Comparison of ENCODE assay signal across 16 mouse cellular contexts in the genomic region with DNA sequence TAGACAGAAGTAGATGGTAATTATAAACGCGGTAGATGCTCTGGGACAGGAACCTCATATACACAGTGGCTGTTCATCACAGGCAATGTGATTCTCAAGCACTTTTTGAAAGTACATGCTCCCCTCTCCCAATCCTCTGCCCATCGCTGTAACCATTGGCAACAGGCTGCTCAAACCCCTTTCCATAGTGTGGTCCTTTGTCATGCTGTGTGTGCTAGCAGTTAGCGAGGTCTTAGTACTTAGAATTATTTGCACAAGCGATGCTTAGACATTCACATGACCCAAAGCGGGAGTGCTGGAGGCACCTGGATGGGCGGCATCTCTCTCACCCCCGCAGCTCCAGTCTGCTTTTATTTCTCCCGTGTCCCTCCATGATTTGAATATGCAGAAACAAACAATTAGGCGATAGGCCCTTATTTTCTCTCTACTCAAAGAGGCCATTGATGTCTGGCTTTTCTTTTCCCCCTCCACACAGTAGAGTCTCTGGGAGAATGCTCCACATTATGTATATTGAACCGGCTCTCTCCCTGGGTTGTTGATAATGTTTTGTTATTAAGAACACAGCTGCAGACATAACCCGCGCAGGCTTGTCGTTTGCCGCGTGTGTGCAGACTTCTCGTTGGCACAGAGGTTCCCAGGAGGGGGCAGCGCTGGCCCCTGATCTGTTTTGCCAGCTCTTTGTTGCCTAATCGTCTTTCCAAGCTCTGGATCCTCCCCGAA. TPM values are rescaled to one million over a fixed set of nuclear protein-coding genes. Genes with fewer than 3 reads are reported as not detected.
DNase-seq lines count a peak whose midpoint lies in the region; ATAC-seq and TF ChIP-seq lines count a peak whose summit lies in the region.
"Had no signal": no experiment of that assay in that cellular context is flagged by ENCODE, and none has a peak within 500 bp of the region (broad histone marks: within the 10 kb centered on the region; RNA-seq: fewer than 3 reads in every experiment).

No protein-coding gene starts in this region.

- H3K4me2 ChIP-seq in lung, embryonic 14.5 days, result no peak overlapping the region
- H3K4me2 ChIP-seq in lung, postnatal 0 days (replicated peaks; ENCODE audit: low read depth, low read length), result no peak overlapping the region
- H3K4me2 ChIP-seq in forebrain, embryonic 15.5 days (replicated peaks), result peak overlapping the region; percentile 22
- H3K4me2 ChIP-seq in midbrain, embryonic 11.5 days, result peak overlapping the region; percentile 31; the same call in 1 of the 2 replicates
- H3K4me2 ChIP-seq: heart, embryonic 13.5 days; intestine, embryonic 15.5 days; liver, embryonic 11.5 days had no signal

- no peak for DNase-seq in lung, embryonic 14.5 days
- DNase-seq in lung, postnatal 0 days (ENCODE audit: low spot score), result no peak
- DNase-seq in midbrain, embryonic 11.5 days (ENCODE audit: low spot score, missing footprints), result peak; percentile 94
- peak; percentile 46 for DNase-seq in retina, postnatal 1 day
- DNase-seq in testis, postnatal 10 days (ENCODE audit: low spot score), result no peak
- no peak for DNase-seq in cerebellum, adult 9-11 months
- DNase-seq in left cerebral cortex, postnatal 36 days (ENCODE audit: low spot score in 2 of 2), result no peak
- DNase-seq: gastrocnemius, adult 2 months; kidney, postnatal 14 days; lung, postnatal 36 days; thymus, postnatal 14 days had no signal

- H3K4me1 ChIP-seq in lung, embryonic 14.5 days (ENCODE audit: insufficient read depth), result no peaks in the 10 kb centered on the region
- no peaks in the 10 kb centered on the region for H3K4me1 ChIP-seq in lung, postnatal 0 days (ENCODE audit: insufficient read depth, low read depth, low read length)
- peaks cover 27% of the 10 kb centered on the region for H3K4me1 ChIP-seq in forebrain, embryonic 15.5 days
- peaks cover 15% of the 10 kb centered on the region for H3K4me1 ChIP-seq in midbrain, embryonic 11.5 days (ENCODE audit: control insufficient read depth, insufficient read depth, low read length)
- H3K4me1 ChIP-seq: heart, embryonic 13.5 days; intestine, embryonic 15.5 days had no signal

- no peak for TF ChIP-seq CTCF in lung, embryonic 14.5 days (IDR thresholded peaks at IDR 0.05; ENCODE audit: low read depth)
- no peak for TF ChIP-seq CTCF in lung, postnatal 0 days (IDR thresholded peaks at IDR 0.05)

- no peak overlapping the region for H3K9ac ChIP-seq in lung, embryonic 14.5 days
- H3K9ac ChIP-seq in lung, postnatal 0 days (replicated peaks; ENCODE audit: low read depth), result no peak overlapping the region
- peak overlapping the region; percentile 22 for H3K9ac ChIP-seq in forebrain, embryonic 15.5 days (replicated peaks)
- peak overlapping the region; percentile 57 for H3K9ac ChIP-seq in midbrain, embryonic 11.5 days (ENCODE audit: low read length)
- H3K9ac ChIP-seq: heart, embryonic 13.5 days; intestine, embryonic 15.5 days had no signal

- no peak overlapping the region for H3K4me3 ChIP-seq in lung, embryonic 14.5 days (ENCODE audit: low read depth, low read length)
- H3K4me3 ChIP-seq in lung, postnatal 0 days (ENCODE audit: low read depth, low read length), result no peak overlapping the region
- 0 out of 2 replicates have a peak overlapping the region, but pooled peaks have one; percentile 1 for H3K4me3 ChIP-seq in forebrain, embryonic 15.5 days
- H3K4me3 ChIP-seq in midbrain, embryonic 11.5 days (ENCODE audit: low read depth, low read length), result no peak overlapping the region
- H3K4me3 ChIP-seq: gastrocnemius, adult 2 months; heart, embryonic 13.5 days; intestine, embryonic 15.5 days had no signal

- H3K36me3 ChIP-seq in lung, embryonic 14.5 days (ENCODE audit: insufficient read depth), result no peaks in the 10 kb centered on the region
- H3K36me3 ChIP-seq in lung, postnatal 0 days (ENCODE audit: insufficient read depth, low read length), result no peaks in the 10 kb centered on the region
- no peaks in the 10 kb centered on the region for H3K36me3 ChIP-seq in forebrain, embryonic 15.5 days
- no peaks in the 10 kb centered on the region for H3K36me3 ChIP-seq in midbrain, embryonic 11.5 days (ENCODE audit: control insufficient read depth, insufficient read depth, low read length)
- H3K36me3 ChIP-seq: heart, embryonic 13.5 days; intestine, embryonic 15.5 days had no signal

- no peaks in the 10 kb centered on the region for H3K27me3 ChIP-seq in lung, embryonic 14.5 days (ENCODE audit: insufficient read depth, low read length)
- H3K27me3 ChIP-seq in lung, postnatal 0 days (replicated peaks; ENCODE audit: insufficient read depth, low read length), result no peaks in the 10 kb centered on the region
- no peaks in the 10 kb centered on the region for H3K27me3 ChIP-seq in forebrain, embryonic 15.5 days
- H3K27me3 ChIP-seq in midbrain, embryonic 11.5 days (ENCODE audit: control insufficient read depth, insufficient read depth, low read length), result no peaks in the 10 kb centered on the region

- no peak for TF ChIP-seq EP300 in lung, postnatal 0 days (IDR thresholded peaks at IDR 0.05)

- intact Hi-C loops in left cerebral cortex, postnatal 36 days (cut with DNase I), result no loop called here

- 29% methylated on average over 20 of the region's 20 CpGs for WGBS in lung, embryonic 14.5 days
- 27% methylated on average over 20 of the region's 20 CpGs for WGBS in lung, postnatal 0 days
- WGBS in forebrain, embryonic 15.5 days, result under 1% methylated on average over 20 of the region's 20 CpGs
- 21% methylated on average over 20 of the region's 20 CpGs for WGBS in midbrain, embryonic 11.5 days

- no peak overlapping the region for H3K27ac ChIP-seq in lung, embryonic 14.5 days (ENCODE audit: low read depth)
- no peak overlapping the region for H3K27ac ChIP-seq in lung, postnatal 0 days (ENCODE audit: low read length)
- H3K27ac ChIP-seq in forebrain, embryonic 15.5 days (replicated peaks), result peak overlapping the region; percentile 85
- H3K27ac ChIP-seq in midbrain, embryonic 11.5 days (ENCODE audit: low read depth, low read length), result peak overlapping the region; percentile 75
- H3K27ac ChIP-seq: gastrocnemius, adult 2 months; heart, embryonic 13.5 days; intestine, embryonic 15.5 days had no signal

- H3K9me3 ChIP-seq in lung, embryonic 14.5 days (ENCODE audit: low read depth, low read length), result no peaks in the 10 kb centered on the region
- no peaks in the 10 kb centered on the region for H3K9me3 ChIP-seq in lung, postnatal 0 days (ENCODE audit: low read length)
- no peaks in the 10 kb centered on the region for H3K9me3 ChIP-seq in forebrain, embryonic 15.5 days
- H3K9me3 ChIP-seq in midbrain, embryonic 11.5 days (ENCODE audit: control insufficient read depth, low read length), result no peaks in the 10 kb centered on the region
- H3K9me3 ChIP-seq: heart, embryonic 13.5 days; intestine, embryonic 15.5 days had no signal

- ATAC-seq in lung, embryonic 14.5 days (ENCODE audit: insufficient read depth), result peak; percentile 56; the same call in 1 of the 2 replicates
- no peak for ATAC-seq in lung, postnatal 0 days
- ATAC-seq in forebrain, embryonic 15.5 days (replicated peaks), result peak; percentile 83
- peak; percentile 89 for ATAC-seq in midbrain, embryonic 11.5 days (ENCODE audit: low FRiP score)
- ATAC-seq: activated CD4-positive, CD25-positive, alpha-beta regulatory T cell, adult 4 months; intestine, embryonic 15.5 days had no signal

RNA-seq across cellular contexts. Expression of gene Ran, which starts 32.9 kb away (rescaled TPM):
- 737 and 751 TPM in 2 replicates for polyA plus RNA-seq in lung, embryonic 14.5 days (2014; fragmentation: Nextera tagmentation; extraction: Ambion mirVana)
- 126 and 138 TPM in 2 replicates for polyA plus RNA-seq in lung, postnatal 0 days (2015; fragmentation: Nextera tagmentation; extraction: Ambion mirVana)
- polyA plus RNA-seq in forebrain, embryonic 15.5 days (2015; fragmentation: Nextera tagmentation; extraction: Ambion mirVana), result 487 and 494 TPM in 2 replicates
- polyA plus RNA-seq in midbrain, embryonic 11.5 days (2014; fragmentation: Nextera tagmentation; extraction: Ambion mirVana), result 948 and 951 TPM in 2 replicates
- 100 to 1,000 TPM; 144 to 159 TPM for total RNA-seq in left cerebral cortex, postnatal 36 days (2021)

RNA-seq across cellular contexts. Expression of gene Adgrd1, which starts 43.8 kb away (rescaled TPM):
- polyA plus RNA-seq in lung, embryonic 14.5 days (2014; fragmentation: Nextera tagmentation; extraction: Ambion mirVana), result 0.47 and 0.50 TPM in 2 replicates
- polyA plus RNA-seq in lung, postnatal 0 days (2015; fragmentation: Nextera tagmentation; extraction: Ambion mirVana), result 1.5 and 1.8 TPM in 2 replicates
- polyA plus RNA-seq in forebrain, embryonic 15.5 days (2015; fragmentation: Nextera tagmentation; extraction: Ambion mirVana), result 0.09 and 0.20 TPM in 2 replicates
- polyA plus RNA-seq in midbrain, embryonic 11.5 days (2014; fragmentation: Nextera tagmentation; extraction: Ambion mirVana), result 0.07 and 0.15 TPM in 2 replicates
- total RNA-seq in left cerebral cortex, postnatal 36 days (2021), result 1 to 10 TPM; 3.1 to 3.3 TPM
- polyA plus RNA-seq: liver, embryonic 11.5 days had no signal

RNA-seq across cellular contexts. Expression of gene Stx2, which starts 44.4 kb away (rescaled TPM):
- polyA plus RNA-seq in lung, embryonic 14.5 days (2014; fragmentation: Nextera tagmentation; extraction: Ambion mirVana), result 27.1 and 28.5 TPM in 2 replicates
- polyA plus RNA-seq in lung, postnatal 0 days (2015; fragmentation: Nextera tagmentation; extraction: Ambion mirVana), result 15.1 and 18.2 TPM in 2 replicates
- polyA plus RNA-seq in forebrain, embryonic 15.5 days (2015; fragmentation: Nextera tagmentation; extraction: Ambion mirVana), result 15.3 and 21.3 TPM in 2 replicates
- polyA plus RNA-seq in midbrain, embryonic 11.5 days (2014; fragmentation: Nextera tagmentation; extraction: Ambion mirVana), result 26.0 and 27.6 TPM in 2 replicates
- 10 to 100 TPM; 16.9 to 29.6 TPM for total RNA-seq in left cerebral cortex, postnatal 36 days (2021)

Comparison
In these comparisons a context has a peak if more than half of its experiments do, and no peak if none do; other contexts are left out.
1. DNase-seq: peak in midbrain, embryonic 11.5 days (single experiment) and retina, postnatal 1 day (single experiment); none in lung, embryonic 14.5 days (single experiment), lung, postnatal 0 days (single experiment), testis, postnatal 10 days (single experiment), cerebellum, adult 9-11 months (single experiment) and left cerebral cortex, postnatal 36 days (0 of 2).
2. H3K27ac ChIP-seq: peak in forebrain, embryonic 15.5 days (single experiment) and midbrain, embryonic 11.5 days (single experiment); none in lung, embryonic 14.5 days (single experiment) and lung, postnatal 0 days (single experiment).
3. H3K4me2 ChIP-seq: peak in forebrain, embryonic 15.5 days (single experiment) and midbrain, embryonic 11.5 days (single experiment); none in lung, embryonic 14.5 days (single experiment) and lung, postnatal 0 days (single experiment).
4. H3K9ac ChIP-seq: peak in forebrain, embryonic 15.5 days (single experiment) and midbrain, embryonic 11.5 days (single experiment); none in lung, embryonic 14.5 days (single experiment) and lung, postnatal 0 days (single experiment).